Mouse (Mus musculus) thymus, postnatal 36 days (tissue): ENCODE results near the gene 4930432M17Rik.

ENCODE experiments used
- DNase-seq, 2 experiments: peaks; one replicate each; pipeline ENCODE4 v3.0.0; 2022; ENCODE audit warnings: mixed read lengths in 2 of 2

Gene 4930432M17Rik

GRCm38 (mm10) chr3:121670462-121670861 lies at the start of gene 4930432M17Rik:
4930432M17Rik (plus strand) TSS chr3:121670762.
- no peak for DNase-seq

DNA sequence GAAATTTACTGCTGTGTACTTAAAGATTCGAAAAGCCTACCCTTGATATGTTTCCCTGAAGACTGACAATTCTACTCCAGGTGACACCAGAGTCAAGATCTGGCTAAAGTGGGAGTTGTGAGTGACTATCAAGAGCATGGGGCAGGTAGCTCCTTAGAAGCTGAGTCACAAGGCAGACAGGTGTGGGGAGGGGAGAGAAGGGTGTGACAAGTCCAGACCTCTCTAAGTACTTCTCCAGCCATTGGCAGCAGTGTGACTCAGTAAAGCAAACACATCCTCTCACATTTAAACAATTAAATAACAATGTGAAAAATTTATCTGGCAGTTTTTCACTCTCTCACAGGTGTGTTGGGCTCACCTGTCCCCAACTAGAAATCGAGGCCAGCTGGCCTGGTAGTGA lies 44.9 kb upstream of the 4930432M17Rik start:
- DNase-seq: no peak

- DNase-seq: no peak
Measured at GRCm38 (mm10) chr3:121626273-121626672, 44.3 kb upstream of the 4930432M17Rik start.

DNA sequence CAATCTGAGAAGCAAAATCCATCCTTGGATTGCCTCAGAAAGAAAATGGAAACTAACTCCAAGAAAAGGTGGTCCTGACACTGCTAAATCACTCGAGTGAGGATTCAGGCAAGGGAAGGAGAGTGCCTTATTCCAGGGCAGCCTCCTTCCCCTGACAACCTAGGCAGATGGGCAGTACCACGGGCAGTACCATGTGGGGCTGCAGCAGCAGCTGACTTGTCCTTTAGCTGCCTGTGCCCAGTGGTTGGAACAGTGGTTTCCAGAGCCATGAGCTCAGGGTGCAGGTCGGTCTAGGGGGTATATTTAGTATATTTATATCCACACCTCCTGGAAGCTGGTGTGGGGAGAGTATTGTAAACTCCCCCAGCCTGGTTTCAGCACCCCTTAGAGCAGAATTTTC lies 42.3 kb upstream of the 4930432M17Rik start:
- DNase-seq: no peak

DNA sequence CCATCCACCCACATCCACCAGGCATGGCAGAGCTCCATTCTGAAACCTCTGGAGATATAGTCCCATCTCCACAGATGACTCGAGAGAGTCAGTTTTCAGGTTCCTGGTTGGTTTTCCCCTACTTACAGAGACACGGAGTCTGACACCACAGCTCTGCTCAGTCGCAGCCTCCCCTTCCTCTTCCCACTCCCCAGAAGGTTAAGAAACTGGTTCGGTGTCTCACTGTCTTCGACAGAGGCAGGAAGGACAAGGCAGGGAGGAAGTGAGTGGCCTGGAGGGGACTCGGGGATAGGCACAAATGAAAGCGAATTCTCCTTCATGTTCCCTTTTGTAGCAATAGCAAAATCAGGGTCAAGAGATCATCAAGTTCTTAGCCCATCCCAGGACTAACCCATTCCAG lies 39.9 kb upstream of the 4930432M17Rik start:
- no peak for DNase-seq

- DNase-seq: no peak
Measured at GRCm38 (mm10) chr3:121634963-121635362, 35.6 kb upstream of the 4930432M17Rik start.

DNA sequence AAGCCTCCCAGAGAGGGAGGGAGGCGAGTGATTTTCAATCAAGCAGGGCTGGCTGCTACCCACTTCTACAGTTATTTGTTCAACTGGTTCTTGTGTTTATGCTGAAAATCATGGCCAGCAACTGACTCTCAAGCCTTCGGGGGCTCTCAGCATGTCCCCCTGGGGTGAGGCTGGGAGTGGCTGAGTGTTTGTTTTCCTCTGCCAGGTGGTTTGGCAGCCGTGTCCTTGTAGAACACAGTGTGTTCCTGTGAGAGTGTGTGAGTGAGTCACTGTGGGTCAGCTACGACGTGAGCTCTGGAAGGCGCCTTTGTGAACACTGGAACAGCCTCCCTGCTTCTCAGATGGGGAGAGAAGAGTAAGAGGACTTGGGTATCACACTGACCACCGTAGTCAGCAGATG lies 35.1 kb upstream of the 4930432M17Rik start:
- DNase-seq: no peak

DNA sequence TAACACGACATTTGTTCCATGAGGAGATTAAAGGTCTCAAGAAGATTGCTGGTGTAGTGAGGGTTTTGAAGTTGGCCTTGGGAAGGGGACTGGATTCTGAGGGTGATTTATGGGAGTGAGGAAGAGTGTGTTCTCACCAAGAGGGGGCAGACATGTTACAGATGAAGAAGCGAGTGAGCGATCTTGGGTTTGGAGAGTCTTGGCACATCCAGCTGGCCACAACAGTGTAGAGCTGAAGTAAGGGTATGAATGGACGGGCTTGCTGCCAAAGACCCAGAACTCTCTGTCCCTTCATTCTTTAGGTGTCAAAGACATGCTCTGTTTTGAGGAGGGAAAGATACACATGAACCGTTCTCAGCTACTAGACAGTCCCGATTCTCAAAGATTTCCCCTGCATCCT lies 34.2 kb upstream of the 4930432M17Rik start:
- DNase-seq: no peak

DNA sequence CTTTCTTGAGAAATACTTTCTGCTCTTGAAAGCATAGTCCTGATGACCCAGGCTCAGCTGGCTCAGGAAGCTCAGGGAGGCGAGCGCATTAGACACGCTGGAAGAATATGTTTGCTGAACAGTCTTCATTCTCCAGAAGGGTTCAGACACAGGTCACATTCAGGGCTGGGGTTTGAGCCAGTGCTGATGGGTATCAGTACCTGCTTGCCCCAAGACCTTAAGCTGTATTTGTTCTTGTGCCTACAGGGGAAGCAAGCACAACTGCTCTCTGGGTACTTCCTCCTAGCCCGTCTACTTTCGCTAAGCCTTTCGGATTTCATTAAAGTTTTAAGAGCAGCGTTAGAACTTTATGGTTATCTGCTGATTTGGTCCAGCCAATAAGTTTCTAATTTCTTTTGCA lies 33.8 kb upstream of the 4930432M17Rik start:
- no peak for DNase-seq

DNA sequence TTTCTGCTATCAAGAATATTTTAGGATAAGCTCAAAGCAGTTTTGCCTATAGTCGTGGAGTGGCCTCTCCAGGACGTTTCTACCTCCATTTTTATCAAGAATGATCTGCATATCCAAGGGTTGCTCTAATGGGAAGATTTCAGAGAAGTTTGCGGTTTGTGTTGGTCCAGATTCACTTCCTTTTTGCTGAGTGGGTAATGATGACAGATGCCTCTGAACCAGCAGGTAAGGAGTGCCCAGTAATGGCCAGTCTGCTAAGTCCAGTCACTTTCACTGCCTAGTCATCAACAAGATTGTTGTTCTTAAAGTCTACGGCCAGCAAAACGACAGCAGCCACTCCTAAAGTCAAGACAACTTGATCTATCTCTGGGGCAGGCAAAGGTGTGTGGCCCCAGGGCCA lies 32.8 kb upstream of the 4930432M17Rik start:
- DNase-seq: no peak

DNA sequence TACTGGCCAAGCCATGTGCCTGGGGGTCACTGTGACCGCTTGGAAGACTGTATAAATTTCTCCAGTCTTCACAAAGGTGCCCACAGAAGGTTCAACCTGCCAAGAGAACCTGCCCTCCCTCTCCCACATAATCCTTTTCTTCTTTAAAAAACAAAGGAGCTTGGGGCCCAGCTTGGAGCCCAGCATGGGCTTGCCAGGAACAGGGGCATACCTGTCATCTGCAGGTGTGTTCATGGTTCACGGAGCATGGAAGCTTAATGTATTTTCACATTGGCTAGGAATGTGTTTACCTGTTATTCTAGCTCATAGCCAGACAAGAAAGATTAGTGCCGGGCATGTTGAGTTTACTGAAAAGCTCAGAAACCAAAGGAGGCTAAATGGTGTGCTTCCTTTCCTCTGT lies 32.3 kb upstream of the 4930432M17Rik start:
- no peak for DNase-seq

GRCm38 (mm10) chr3:121640611-121641010 lies 30.0 kb upstream of the 4930432M17Rik start:
- no peak for DNase-seq

GRCm38 (mm10) chr3:121643236-121643635 lies 27.3 kb upstream of the 4930432M17Rik start:
- DNase-seq: no peak

- DNase-seq: no peak
Measured at GRCm38 (mm10) chr3:121645447-121645846, 25.1 kb upstream of the 4930432M17Rik start.

- DNase-seq: no peak
Measured at GRCm38 (mm10) chr3:121646364-121647048, 24.1 kb upstream of the 4930432M17Rik start.

- DNase-seq: no peak
Measured at GRCm38 (mm10) chr3:121648238-121648778, 22.3 kb upstream of the 4930432M17Rik start.

DNA sequence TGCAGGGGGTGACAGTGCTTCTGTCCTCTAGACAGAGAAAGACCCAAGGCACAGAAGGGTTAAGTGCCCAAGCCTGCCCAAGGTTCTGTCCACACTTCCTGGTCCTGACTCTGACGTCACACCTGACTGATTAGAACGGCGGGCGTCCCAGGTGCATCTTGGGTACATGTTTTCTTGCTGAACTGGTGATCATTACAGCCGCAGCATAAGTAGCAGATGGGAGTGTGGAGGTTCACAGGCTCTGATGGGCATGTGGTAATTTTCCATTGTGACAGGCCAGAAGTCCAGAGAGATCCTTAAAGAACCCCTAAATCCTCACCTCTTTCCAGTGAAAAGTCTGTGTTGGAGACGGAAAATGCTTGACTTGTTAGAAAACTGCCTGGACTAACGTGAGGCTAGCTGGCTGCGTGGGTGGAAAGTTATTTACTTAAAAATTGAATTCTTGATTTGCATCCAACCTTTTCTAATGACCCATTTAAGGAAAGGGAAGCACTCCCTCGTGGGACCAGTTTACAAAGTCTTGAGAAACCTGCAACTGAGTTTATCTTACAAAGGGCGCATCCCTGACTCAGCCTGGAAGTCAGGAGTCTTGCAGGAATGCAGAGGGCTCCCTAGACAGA lies 20.4 kb upstream of the 4930432M17Rik start:
- no peak for DNase-seq

- DNase-seq: no peak
Measured at GRCm38 (mm10) chr3:121651710-121652109, 18.9 kb upstream of the 4930432M17Rik start.

GRCm38 (mm10) chr3:121652186-121652585 lies 18.4 kb upstream of the 4930432M17Rik start:
- no peak for DNase-seq

DNA sequence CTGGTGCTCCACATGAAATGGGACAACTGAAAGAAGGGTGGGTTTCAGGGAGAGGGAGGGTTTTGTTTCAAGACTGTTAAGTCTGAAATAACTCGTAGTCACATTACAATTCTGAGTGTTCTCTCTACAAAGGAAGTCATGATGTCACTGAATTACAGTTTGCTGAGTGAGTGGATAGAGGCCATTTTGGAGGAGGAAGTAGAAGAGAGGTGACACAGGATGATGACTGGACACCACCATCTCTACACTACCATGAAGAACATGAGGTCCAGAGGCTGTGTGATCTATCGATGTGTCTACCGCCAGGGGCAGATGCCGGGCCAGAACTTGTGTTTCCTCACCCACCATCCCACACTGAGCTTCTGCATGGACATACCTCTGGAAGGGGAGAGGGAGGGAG lies 13.6 kb upstream of the 4930432M17Rik start:
- DNase-seq: no peak

- DNase-seq: no peak
Measured at GRCm38 (mm10) chr3:121662705-121663469, 7.7 kb upstream of the 4930432M17Rik start.

- no peak for DNase-seq
Measured at GRCm38 (mm10) chr3:121663470-121663847, 7.1 kb upstream of the 4930432M17Rik start.

GRCm38 (mm10) chr3:121672135-121672790 lies 1.7 kb downstream of the 4930432M17Rik start:
- no peak for DNase-seq
